Mouse (Mus musculus): ENCODE measurements around the gene Olfr1386.

DNA sequence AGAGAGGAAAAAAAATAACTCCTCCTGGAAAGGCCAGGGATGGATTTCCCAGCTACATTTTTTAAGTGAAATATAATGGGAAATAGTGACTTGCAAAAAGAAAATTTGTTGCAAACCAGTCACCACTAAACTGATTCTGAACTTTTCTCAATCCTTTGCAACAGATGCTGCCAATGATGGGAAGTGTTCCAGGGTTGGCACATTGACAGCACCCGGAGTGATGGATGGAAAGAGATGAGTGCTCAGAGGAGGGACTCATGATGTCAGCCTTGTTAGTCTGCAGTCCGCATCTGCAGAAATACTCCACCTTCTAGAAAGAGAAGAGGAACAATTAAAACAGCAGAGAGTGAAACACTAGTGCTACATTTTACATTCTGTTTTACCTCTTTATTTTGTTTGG lies 35.2 kb upstream of the Olfr1386 start:
- TF ChIP-seq CTCF (IDR thresholded peaks at IDR 0.05; ENCODE audit: extremely low read depth, insufficient read depth, insufficient read length, insufficient replicate concordance), result no peak
- no peak for TF ChIP-seq POLR2A (IDR thresholded peaks at IDR 0.05; ENCODE audit: low read depth, low read length)

Data from spleen, adult 2 months (tissue).